8 mouse cellular contexts compared by ENCODE assay signal in the genomic region with DNA sequence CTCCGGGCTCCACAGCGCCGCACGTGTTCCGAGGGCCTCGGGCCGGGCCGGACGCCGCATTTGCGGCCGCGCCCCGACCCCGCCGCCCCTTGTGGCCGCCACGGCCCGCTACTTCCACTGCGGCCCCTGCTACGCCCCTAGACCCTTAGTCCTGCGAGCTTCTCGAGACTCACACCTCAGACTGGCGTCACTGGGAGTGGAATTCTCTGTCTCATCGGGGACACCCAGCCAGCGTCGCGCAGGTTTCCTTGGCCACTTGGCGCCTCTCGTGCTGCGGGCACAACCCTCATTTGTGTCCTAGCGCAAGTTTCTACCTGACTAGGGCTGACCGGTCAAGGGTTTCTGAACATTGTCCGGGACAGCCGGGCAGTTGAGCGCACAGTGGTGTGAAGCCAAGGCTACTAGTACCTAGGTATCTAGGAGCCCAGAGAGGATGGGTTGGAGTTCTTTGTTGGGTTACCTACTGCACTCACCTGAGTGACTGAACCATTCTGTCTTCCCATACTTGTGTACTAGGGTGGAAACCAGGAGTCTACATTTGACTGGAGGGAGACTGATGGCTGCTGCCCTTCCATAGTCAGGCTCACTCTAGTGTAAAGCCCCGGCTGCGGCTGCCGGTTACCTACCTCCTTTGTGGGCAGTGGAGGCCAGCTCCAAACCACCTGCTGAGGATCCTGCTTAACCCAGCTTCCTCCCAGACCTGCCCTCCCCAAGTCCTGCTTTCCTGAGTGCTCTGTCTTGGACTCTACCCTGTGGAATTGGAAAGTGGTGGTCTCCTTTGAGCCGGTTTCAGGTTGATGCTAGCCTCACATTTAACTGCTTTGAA. TPM values are rescaled to one million over a fixed set of nuclear protein-coding genes. Genes with fewer than 3 reads are reported as not detected.
A peak's percentile ranks its signal among the peaks of the same experiment; 100 is the strongest.
DNase-seq lines count a peak whose midpoint lies in the region; ATAC-seq and TF ChIP-seq lines count a peak whose summit lies in the region.

No protein-coding gene starts in this region.

- peak overlapping the region; percentile 97 for H3K27ac ChIP-seq in layer of hippocampus, adult 2 months
- peak overlapping the region; percentile 23 for H3K27ac ChIP-seq in MEL (ENCODE audit: control insufficient read depth, low read depth, low read length)
- peak overlapping the region; percentile 89 for H3K27ac ChIP-seq in embryonic facial prominence, embryonic 14.5 days (replicated peaks; ENCODE audit: low read depth, low read length)
- H3K27ac ChIP-seq in intestine, postnatal 0 days (ENCODE audit: low read depth, low read length): peak overlapping the region; percentile 82
- H3K27ac ChIP-seq in lung, postnatal 0 days (ENCODE audit: low read length): peak overlapping the region; percentile 82

- H3K4me3 ChIP-seq in layer of hippocampus, adult 2 months: peak overlapping the region; percentile 91
- H3K4me3 ChIP-seq in MEL (ENCODE audit: control insufficient read depth in 1 of 2, insufficient read depth in 1 of 2, low read depth in 2 of 2, low read length in 2 of 2): peak overlapping the region; percentile 77 to 86
- H3K4me3 ChIP-seq in embryonic facial prominence, embryonic 14.5 days (ENCODE audit: low read depth, low read length): peak overlapping the region; percentile 92
- peak overlapping the region; percentile 80 for H3K4me3 ChIP-seq in intestine, postnatal 0 days (ENCODE audit: low read depth, low read length)
- peak overlapping the region; percentile 75 for H3K4me3 ChIP-seq in lung, postnatal 0 days (ENCODE audit: low read depth, low read length)

- peak overlapping the region; percentile 95 for H3K9ac ChIP-seq in MEL (ENCODE audit: control insufficient read depth, low read depth, low read length, poor library complexity, severe bottlenecking)
- H3K9ac ChIP-seq in embryonic facial prominence, embryonic 14.5 days (ENCODE audit: low read depth, low read length): peak overlapping the region; percentile 95
- H3K9ac ChIP-seq in intestine, postnatal 0 days (ENCODE audit: low read depth, low read length): peak overlapping the region; percentile 86
- H3K9ac ChIP-seq in lung, postnatal 0 days (replicated peaks; ENCODE audit: low read depth): peak overlapping the region; percentile 77

- no peaks in the 10 kb centered on the region for H3K9me3 ChIP-seq in MEL (replicated peaks; ENCODE audit: insufficient read depth, low read length)
- H3K9me3 ChIP-seq in embryonic facial prominence, embryonic 14.5 days (ENCODE audit: control insufficient read depth, low read length): no peaks in the 10 kb centered on the region
- H3K9me3 ChIP-seq in intestine, postnatal 0 days (ENCODE audit: control insufficient read depth): no peaks in the 10 kb centered on the region
- no peaks in the 10 kb centered on the region for H3K9me3 ChIP-seq in lung, postnatal 0 days (ENCODE audit: low read length)

- 0% methylated on average over 20 of the region's 40 CpGs for WGBS in embryonic facial prominence, embryonic 14.5 days
- WGBS in intestine, postnatal 0 days: under 1% methylated on average over 40 of the region's 40 CpGs
- 1% methylated on average over 37 of the region's 40 CpGs for WGBS in lung, postnatal 0 days

- peak overlapping the region; percentile 94 for H3K4me2 ChIP-seq in embryonic facial prominence, embryonic 14.5 days (ENCODE audit: low read depth, low read length)
- peak overlapping the region; percentile 95 for H3K4me2 ChIP-seq in intestine, postnatal 0 days (replicated peaks; ENCODE audit: low read depth)
- H3K4me2 ChIP-seq in lung, postnatal 0 days (replicated peaks; ENCODE audit: low read depth, low read length): peak overlapping the region; percentile 82

- no peaks in the 10 kb centered on the region for H3K27me3 ChIP-seq in MEL (ENCODE audit: control insufficient read depth in 1 of 2, insufficient read depth in 2 of 2, low read length in 2 of 2)
- no peaks in the 10 kb centered on the region for H3K27me3 ChIP-seq in embryonic facial prominence, embryonic 14.5 days (replicated peaks; ENCODE audit: control insufficient read depth, insufficient read depth, low read length)
- H3K27me3 ChIP-seq in intestine, postnatal 0 days (replicated peaks; ENCODE audit: control insufficient read depth, insufficient read depth, low read length): no peaks in the 10 kb centered on the region
- H3K27me3 ChIP-seq in lung, postnatal 0 days (replicated peaks; ENCODE audit: insufficient read depth, low read length): no peaks in the 10 kb centered on the region

- H3K4me1 ChIP-seq in MEL (ENCODE audit: control insufficient read depth in 1 of 2, insufficient read depth in 2 of 2, low read length in 2 of 2): peaks cover 2 to 24% of the 10 kb centered on the region in 2 experiments; a peak in 3 of 4 replicates
- peaks cover 18% of the 10 kb centered on the region for H3K4me1 ChIP-seq in embryonic facial prominence, embryonic 14.5 days (ENCODE audit: control insufficient read depth, insufficient read depth, low read length)
- H3K4me1 ChIP-seq in intestine, postnatal 0 days (replicated peaks; ENCODE audit: control insufficient read depth, insufficient read depth, low read length): no peaks in the 10 kb centered on the region; the same call in 1 of the 2 replicates
- H3K4me1 ChIP-seq in lung, postnatal 0 days (ENCODE audit: insufficient read depth, low read depth, low read length): peaks cover 18% of the 10 kb centered on the region

- no peak for TF ChIP-seq RAD21 in MEL (IDR thresholded peaks at IDR 0.05; ENCODE audit: low read depth, low read length)

- TF ChIP-seq POLR2A in MEL (IDR thresholded peaks at IDR 0.05; ENCODE audit: control insufficient read depth in 1 of 2, insufficient read depth in 1 of 2, low read depth in 1 of 2, low read length in 2 of 2, poor library complexity in 1 of 2): no peak

- no peak; the same call in 1 of the 2 replicates for TF ChIP-seq CTCF in layer of hippocampus, adult 2 months (conservative IDR thresholded peaks at IDR 0.05)
- no peak for TF ChIP-seq CTCF in MEL (IDR thresholded peaks at IDR 0.05 in 2 of 3, conservative IDR thresholded peaks at IDR 0.05 in 1 of 3; ENCODE audit: control insufficient read depth in 1 of 3, insufficient read depth in 1 of 3, low read depth in 2 of 3, low read length in 3 of 3, poor library complexity in 1 of 3, severe bottlenecking in 1 of 3)
- TF ChIP-seq CTCF in intestine, postnatal 0 days (IDR thresholded peaks at IDR 0.05; ENCODE audit: low read depth): peak; percentile 34
- peak; percentile 33; the same call in 1 of the 2 replicates for TF ChIP-seq CTCF in lung, postnatal 0 days (IDR thresholded peaks at IDR 0.05)

- ATAC-seq in embryonic facial prominence, embryonic 14.5 days (ENCODE audit: low read depth): peak; percentile 31
- peak; percentile 45 for ATAC-seq in intestine, postnatal 0 days
- ATAC-seq in lung, postnatal 0 days: peak; percentile 60

- H3K79me2 ChIP-seq in MEL (ENCODE audit: control insufficient read depth, insufficient read depth, low read length, poor library complexity): peaks cover 34% of the 10 kb centered on the region

- TF ChIP-seq EP300 in MEL (IDR thresholded peaks at IDR 0.05; ENCODE audit: low read depth in 1 of 2, low read length in 2 of 2): no peak
- no peak for TF ChIP-seq EP300 in lung, postnatal 0 days (IDR thresholded peaks at IDR 0.05)

- peak in 1 of 2 experiments; percentile 17 for DNase-seq in layer of hippocampus, adult 2 months (ENCODE audit: low spot score in 2 of 2)
- DNase-seq in layer of hippocampus, postnatal 10 days (ENCODE audit: low spot score in 2 of 2): no peak
- DNase-seq in MEL (ENCODE audit: low read depth, low spot score): peak; percentile 49
- peak; percentile 17 for DNase-seq in embryonic facial prominence, embryonic 14.5 days (ENCODE audit: low spot score)
- DNase-seq in lung, postnatal 0 days (ENCODE audit: low spot score): no peak
- no peak for DNase-seq in adrenal gland, postnatal 10 days
- DNase-seq in left cerebral cortex, adult 8-10 months (ENCODE audit: low spot score in 2 of 2): no peak

- H3K36me3 ChIP-seq in MEL (ENCODE audit: control insufficient read depth in 1 of 2, insufficient read depth in 2 of 2, low read length in 2 of 2): peaks cover 7 to 9% of the 10 kb centered on the region in 2 experiments
- peaks cover 20% of the 10 kb centered on the region for H3K36me3 ChIP-seq in embryonic facial prominence, embryonic 14.5 days (ENCODE audit: control insufficient read depth, insufficient read depth, low read length)
- peaks cover 20% of the 10 kb centered on the region for H3K36me3 ChIP-seq in intestine, postnatal 0 days (ENCODE audit: control insufficient read depth, insufficient read depth)
- H3K36me3 ChIP-seq in lung, postnatal 0 days (ENCODE audit: insufficient read depth, low read length): peaks cover 4% of the 10 kb centered on the region

TF ChIP-seq in MEL, 35 proteins besides CTCF, POLR2A, EP300 and RAD21 (continues in another document):
- no peak for TF ChIP-seq BHLHE40 (IDR thresholded peaks at IDR 0.05; ENCODE audit: borderline replicate concordance, low read depth, low read length)
- TF ChIP-seq TCF12 (IDR thresholded peaks at IDR 0.05; ENCODE audit: low read depth, low read length): no peak
- no peak for TF ChIP-seq ZMIZ1 (IDR thresholded peaks at IDR 0.05; ENCODE audit: low read depth, low read length)
- TF ChIP-seq E2F4 (IDR thresholded peaks at IDR 0.05; ENCODE audit: borderline replicate concordance, low read depth, low read length): no peak

RNA-seq across cellular contexts. Expression of a gene that starts 0.6 kb away (rescaled TPM):
- 10 to 100 TPM; 24.8 to 28.9 TPM for total RNA-seq in layer of hippocampus, adult 2 months (2021)
- 10 to 100 TPM; 42.8 to 44.2 TPM for total RNA-seq in layer of hippocampus, postnatal 10 days (2021)
- 67.0 and 78.3 TPM in 2 replicates for total RNA-seq in MEL (2012; rRNA removed)
- 10 to 100 TPM in 1 of 2 experiments, not detected in 1; 96.9 TPM for polyA plus RNA-seq in MEL (2012; ENCODE audit: insufficient read depth in 1 of 2, insufficient read length in 2 of 2, low read depth in 1 of 2, low replicate concordance in 2 of 2, missing spikeins in 1 of 2)
- polyA plus RNA-seq in embryonic facial prominence, embryonic 14.5 days (2014; fragmentation: Nextera tagmentation; extraction: Ambion mirVana): 50.1 and 54.1 TPM in 2 replicates
- 15.6 and 16.2 TPM in 2 replicates for polyA plus RNA-seq in intestine, postnatal 0 days (2015; fragmentation: Nextera tagmentation; extraction: Ambion mirVana)
- polyA plus RNA-seq in lung, postnatal 0 days (2015; fragmentation: Nextera tagmentation; extraction: Ambion mirVana): 20.5 and 24.0 TPM in 2 replicates
- 10 to 100 TPM; 35.2 to 38.3 TPM for total RNA-seq in adrenal gland, postnatal 10 days (2021)
- total RNA-seq in left cerebral cortex, adult 8-10 months (2022): 10 to 100 TPM; 25.6 to 27.1 (median 26.0) TPM

RNA-seq across cellular contexts. Expression of a gene that starts 8.1 kb away (rescaled TPM):
- total RNA-seq in layer of hippocampus, adult 2 months (2021): 10 to 100 TPM; 43.6 to 51.8 TPM
- 10 to 100 TPM; 79.7 to 80.2 TPM for total RNA-seq in layer of hippocampus, postnatal 10 days (2021)
- total RNA-seq in MEL (2012; rRNA removed): 10.3 and 10.7 TPM in 2 replicates
- polyA plus RNA-seq in MEL (2012; ENCODE audit: insufficient read depth in 1 of 2, insufficient read length in 2 of 2, low read depth in 1 of 2, low replicate concordance in 2 of 2, missing spikeins in 1 of 2): 10 to 100 TPM; 38.7 to 46.9 TPM
- 131 and 137 TPM in 2 replicates for polyA plus RNA-seq in embryonic facial prominence, embryonic 14.5 days (2014; fragmentation: Nextera tagmentation; extraction: Ambion mirVana)
- polyA plus RNA-seq in intestine, postnatal 0 days (2015; fragmentation: Nextera tagmentation; extraction: Ambion mirVana): 49.8 and 50.2 TPM in 2 replicates
- 44.9 and 47.5 TPM in 2 replicates for polyA plus RNA-seq in lung, postnatal 0 days (2015; fragmentation: Nextera tagmentation; extraction: Ambion mirVana)
- total RNA-seq in adrenal gland, postnatal 10 days (2021): 10 to 100 TPM; 83.9 to 89.7 TPM
- total RNA-seq in left cerebral cortex, adult 8-10 months (2022): 10 to 100 TPM; 37.6 to 44.5 (median 44.0) TPM

Comparison
In these comparisons a context has a peak if more than half of its experiments do, and no peak if none do; other contexts are left out.
1. DNase-seq: peak in MEL (single experiment) and embryonic facial prominence, embryonic 14.5 days (single experiment); none in layer of hippocampus, postnatal 10 days (0 of 2), lung, postnatal 0 days (single experiment), adrenal gland, postnatal 10 days (single experiment) and left cerebral cortex, adult 8-10 months (0 of 2).
2. H3K27ac ChIP-seq: peak in every context shown above with its lines; median percentile 97 in layer of hippocampus, adult 2 months; 89 in embryonic facial prominence, embryonic 14.5 days; 82 in intestine, postnatal 0 days; 82 in lung, postnatal 0 days; 23 in MEL.
3. CTCF ChIP-seq: peak in intestine, postnatal 0 days (single experiment) and lung, postnatal 0 days (single experiment); none in layer of hippocampus, adult 2 months (single experiment) and MEL (0 of 3).
4. Peak in every context shown above with its lines, with median percentiles within 50 percentile points of each other: H3K4me3 ChIP-seq, H3K9ac ChIP-seq, ATAC-seq and H3K4me2 ChIP-seq.